Mouse (Mus musculus) brain, embryonic 14.5 days (tissue): ENCODE data around the gene Pcsk2.

Source experiments
- CTCF ChIP-seq: fragments of 200-500 bp; IDR thresholded peaks from 2 replicates; pipeline ENCODE4 v1.5.1; 2012; ENCODE audit warnings: inconsistent platforms, mild to moderate bottlenecking, moderate library complexity, borderline replicate concordance; ENCODE audit not compliant: insufficient read depth, insufficient read length; ENCODE audit errors: extremely low read depth
- POLR2A ChIP-seq: fragments of 200-500 bp; IDR thresholded peaks from 2 replicates; pipeline ENCODE4 v1.6.1; 2012; ENCODE audit warnings: mild to moderate bottlenecking, inconsistent platforms, borderline replicate concordance; ENCODE audit not compliant: poor library complexity, insufficient read depth, insufficient read length, severe bottlenecking; ENCODE audit errors: extremely low read depth

DNA sequence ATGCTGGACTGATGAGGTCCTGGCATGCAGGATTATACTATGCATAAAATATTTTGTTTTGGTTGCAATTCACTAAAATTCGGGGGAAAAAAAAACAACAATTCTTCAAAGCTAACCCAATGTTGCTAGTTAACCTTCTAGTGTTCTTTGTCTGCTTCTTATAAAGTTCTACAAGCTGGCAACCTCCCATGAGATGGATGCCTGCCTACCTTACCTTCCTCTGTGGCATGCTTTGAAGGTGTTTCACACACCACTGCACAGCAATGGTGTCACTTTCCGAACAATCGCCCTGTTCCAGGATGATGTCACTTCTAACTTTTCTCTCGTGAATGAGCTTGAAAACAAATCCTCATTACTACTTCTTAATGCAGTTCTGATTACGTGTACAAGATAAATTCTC, 68.8 kb downstream of the Pcsk2 start:
- TF ChIP-seq CTCF (no peak), POLR2A (no peak)
